Mouse (Mus musculus) cerebellum, adult 2 months (tissue): Measurements from ENCODE around the gene Ehmt1.

ENCODE experiments used
- CTCF ChIP-seq: fragments of 200-500 bp; IDR thresholded peaks from 2 replicates; pipeline ENCODE4 v1.5.1; 2011; ENCODE audit warnings: low read depth, mild to moderate bottlenecking, control low read depth, low read length, moderate library complexity, borderline replicate concordance; ENCODE audit not compliant: insufficient read depth
- POLR2A ChIP-seq: fragments of 200-500 bp; IDR thresholded peaks from 2 replicates; pipeline ENCODE4 v1.6.1; 2011; ENCODE audit warnings: low read length, control low read depth, borderline replicate concordance; ENCODE audit not compliant: insufficient read depth

DNA sequence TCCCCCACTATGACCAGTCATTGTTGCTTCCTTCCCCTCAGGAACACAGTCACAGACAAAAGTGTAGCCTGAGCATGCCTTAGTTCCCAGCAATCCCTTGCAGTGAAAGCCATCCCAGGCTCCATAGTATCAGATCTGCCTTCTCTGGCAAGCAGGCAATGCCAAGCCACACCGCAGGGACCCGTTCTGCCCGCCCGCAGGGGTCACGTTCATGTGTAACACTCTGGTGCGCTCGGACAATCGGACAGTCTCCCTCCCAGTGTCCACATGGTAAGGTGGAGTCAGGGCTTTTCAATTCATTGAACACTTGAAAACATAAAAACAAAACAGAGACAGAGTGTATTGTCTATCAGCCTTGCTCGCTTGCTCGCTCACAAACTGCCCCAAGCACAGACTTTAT lies 111.7 kb downstream of the Ehmt1 start:
- TF ChIP-seq POLR2A = no peak
- no peak for TF ChIP-seq CTCF
